In the genomic region with DNA sequence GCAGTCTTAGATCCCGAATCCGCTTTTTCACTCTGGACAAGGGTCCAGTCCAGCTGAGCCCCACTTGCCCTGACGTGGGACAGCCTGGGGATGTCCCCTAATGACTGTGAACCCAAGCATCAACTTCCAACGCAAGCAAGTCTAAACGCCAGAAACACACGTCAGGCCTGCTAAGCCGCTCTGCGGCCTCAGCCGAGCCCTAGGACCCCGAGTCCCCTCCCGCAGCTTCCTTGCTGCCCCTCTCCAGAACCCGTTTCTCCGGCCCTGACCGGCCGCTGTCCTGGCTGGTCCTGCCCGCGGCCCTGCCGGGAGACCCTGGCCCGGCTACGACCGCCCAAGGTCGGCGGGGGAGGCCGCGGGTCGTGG, we compare ENCODE assay signal across 8 mouse cellular contexts. TPM values are rescaled to one million over a fixed set of nuclear protein-coding genes. Genes with fewer than 3 reads are reported as not detected.
DNase-seq lines count a peak whose midpoint lies in the region; ATAC-seq and TF ChIP-seq lines count a peak whose summit lies in the region.

No protein-coding gene starts in this region.

- no peak for TF ChIP-seq POLR2A in heart, adult 2 months (IDR thresholded peaks at IDR 0.05; ENCODE audit: insufficient read depth, low read depth, low read length)

- H3K4me1 ChIP-seq in heart, adult 2 months (ENCODE audit: control insufficient read depth, insufficient read depth, low read length) = peaks cover 15% of the 10 kb centered on the region
- H3K4me1 ChIP-seq in kidney, embryonic 16.5 days (ENCODE audit: insufficient read depth, low read length) = peaks cover 10% of the 10 kb centered on the region; the same call in 1 of the 2 replicates
- H3K4me1 ChIP-seq in midbrain, embryonic 13.5 days (replicated peaks) = peaks cover 17% of the 10 kb centered on the region

- TF ChIP-seq EP300 in heart, adult 2 months (IDR thresholded peaks at IDR 0.05; ENCODE audit: insufficient read depth, low read depth, low read length) = no peak

- DNase-seq in heart, adult 2 months = no peak
- no peak for DNase-seq in heart, adult 8-10 months (ENCODE audit: low spot score)
- DNase-seq in right cerebral cortex, postnatal 4 days = no peak
- DNase-seq in gastrocnemius, postnatal 36 days = no peak

- H3K27me3 ChIP-seq in heart, adult 2 months (ENCODE audit: control insufficient read depth, insufficient read depth, low read length) = no peaks in the 10 kb centered on the region
- H3K27me3 ChIP-seq in kidney, embryonic 16.5 days (ENCODE audit: insufficient read depth, low read length) = no peaks in the 10 kb centered on the region
- H3K27me3 ChIP-seq in midbrain, embryonic 13.5 days = no peaks in the 10 kb centered on the region

- H3K4me3 ChIP-seq in heart, adult 2 months = peak overlapping the region; percentile 97
- peak overlapping the region; percentile 89 for H3K4me3 ChIP-seq in kidney, embryonic 16.5 days (ENCODE audit: low read length)
- peak overlapping the region; percentile 85 for H3K4me3 ChIP-seq in midbrain, embryonic 13.5 days (replicated peaks)

- H3K79me2 ChIP-seq in heart, adult 2 months (replicated peaks; ENCODE audit: control insufficient read depth, insufficient read depth, low read length) = peaks cover 5% of the 10 kb centered on the region; the same call in 1 of the 2 replicates

- WGBS in heart, adult 2 months = 0% methylated on average over 26 of the region's 26 CpGs
- under 1% methylated on average over 26 of the region's 26 CpGs for WGBS in kidney, embryonic 16.5 days
- under 1% methylated on average over 26 of the region's 26 CpGs for WGBS in midbrain, embryonic 13.5 days

- intact Hi-C loops in heart, adult 2 months (cut with DNase I) = loop anchor here (2.0 to 5.0 kb wide), 2 partner anchors 34 to 47 kb away; a partner anchor contains a TSS
- intact Hi-C loops in gastrocnemius, postnatal 36 days (cut with DNase I) = no loop called here

- H3K36me3 ChIP-seq in heart, adult 2 months (ENCODE audit: control insufficient read depth, insufficient read depth, low read length) = peaks cover 7% of the 10 kb centered on the region
- no peaks in the 10 kb centered on the region for H3K36me3 ChIP-seq in kidney, embryonic 16.5 days (ENCODE audit: insufficient read depth, low read length)
- no peaks in the 10 kb centered on the region for H3K36me3 ChIP-seq in midbrain, embryonic 13.5 days

- H3K27ac ChIP-seq in heart, adult 2 months = peak overlapping the region; percentile 94
- H3K27ac ChIP-seq in kidney, embryonic 16.5 days (ENCODE audit: low read length) = peak overlapping the region; percentile 91
- H3K27ac ChIP-seq in midbrain, embryonic 13.5 days = peak overlapping the region; percentile 74

- H3K9me3 ChIP-seq in kidney, embryonic 16.5 days (ENCODE audit: low read length) = no peaks in the 10 kb centered on the region
- no peaks in the 10 kb centered on the region for H3K9me3 ChIP-seq in midbrain, embryonic 13.5 days

- H3K9ac ChIP-seq in heart, adult 2 months (ENCODE audit: low read depth, low read length) = peak overlapping the region; percentile 96
- H3K9ac ChIP-seq in kidney, embryonic 16.5 days (replicated peaks; ENCODE audit: low read length) = peak overlapping the region; percentile 96
- H3K9ac ChIP-seq in midbrain, embryonic 13.5 days (replicated peaks) = peak overlapping the region; percentile 94

- H3K4me2 ChIP-seq in kidney, embryonic 16.5 days (replicated peaks; ENCODE audit: low read depth, low read length) = peak overlapping the region; percentile 85
- H3K4me2 ChIP-seq in midbrain, embryonic 13.5 days (replicated peaks) = peak overlapping the region; percentile 96

- no peak for TF ChIP-seq CTCF in heart, adult 2 months (IDR thresholded peaks at IDR 0.05)

- ATAC-seq in CD4-positive, CD25-positive, alpha-beta regulatory T cell, adult 4 months = peak; percentile 36
- peak; percentile 33; the same call in 1 of the 2 replicates for ATAC-seq in erythroblast, adult 5-6 weeks (replicated peaks; ENCODE audit: low FRiP score, poor library complexity, severe bottlenecking)
- peak; percentile 82 for ATAC-seq in kidney, embryonic 16.5 days (ENCODE audit: low FRiP score, low TSS enrichment)
- no peak; the same call in none of the 2 replicates for ATAC-seq in midbrain, embryonic 13.5 days

RNA-seq across cellular contexts. Expression of a gene that starts 21.6 kb away (rescaled TPM):
- total RNA-seq in heart, adult 2 months (2021) = 10 to 100 TPM; 58.5 to 69.8 TPM
- 26.1 and 35.7 TPM in 2 replicates for polyA plus RNA-seq in heart, adult 2 months (2012; rRNA removed)
- 10 to 100 TPM; 57.3 to 69.8 (median 58.6) TPM for total RNA-seq in heart, adult 8-10 months (2022)
- polyA plus RNA-seq in CD4-positive, CD25-positive, alpha-beta regulatory T cell, adult 4 months (2017; shearing (Covaris generic)) = 1 to 10 TPM; 5.2 to 9.1 TPM
- 0.19 and 2.3 TPM in 2 replicates for total RNA-seq in erythroblast, adult 5-6 weeks (2015; ENCODE audit: low replicate concordance)
- total RNA-seq in erythroblast, adult 5-6 weeks (2017; ENCODE audit: low replicate concordance) = 1.2 and 3.2 TPM in 2 replicates
- polyA plus RNA-seq in kidney, embryonic 16.5 days (2015; fragmentation: Nextera tagmentation; extraction: Ambion mirVana) = 25.9 and 27.8 TPM in 2 replicates
- polyA plus RNA-seq in midbrain, embryonic 13.5 days (2015; fragmentation: Nextera tagmentation; extraction: Ambion mirVana) = 24.9 and 26.5 TPM in 2 replicates
- 10 to 100 TPM; 39.1 to 40.1 TPM for total RNA-seq in gastrocnemius, postnatal 36 days (2021)

RNA-seq across cellular contexts. Expression of a gene that starts 25.1 kb away (rescaled TPM):
- 100 to 1,000 TPM; 151 to 166 TPM for total RNA-seq in heart, adult 2 months (2021)
- polyA plus RNA-seq in heart, adult 2 months (2012; rRNA removed) = 136 and 178 TPM in 2 replicates
- 100 to 1,000 TPM; 148 to 162 (median 150) TPM for total RNA-seq in heart, adult 8-10 months (2022)
- 10 to 100 TPM; 39.0 to 47.3 TPM for polyA plus RNA-seq in CD4-positive, CD25-positive, alpha-beta regulatory T cell, adult 4 months (2017; shearing (Covaris generic))
- 16.5 and 28.1 TPM in 2 replicates for total RNA-seq in erythroblast, adult 5-6 weeks (2015; ENCODE audit: low replicate concordance)
- 16.1 and 21.7 TPM in 2 replicates for total RNA-seq in erythroblast, adult 5-6 weeks (2017; ENCODE audit: low replicate concordance)
- polyA plus RNA-seq in kidney, embryonic 16.5 days (2015; fragmentation: Nextera tagmentation; extraction: Ambion mirVana) = 197 and 212 TPM in 2 replicates
- 160 and 177 TPM in 2 replicates for polyA plus RNA-seq in midbrain, embryonic 13.5 days (2015; fragmentation: Nextera tagmentation; extraction: Ambion mirVana)
- 10 to 100 TPM; 87.6 to 97.9 TPM for total RNA-seq in gastrocnemius, postnatal 36 days (2021)

RNA-seq across cellular contexts. Expression of a gene that starts 47.7 kb away (rescaled TPM):
- 10 to 100 TPM; 25.7 to 29.2 TPM for total RNA-seq in heart, adult 2 months (2021)
- polyA plus RNA-seq in heart, adult 2 months (2012; rRNA removed) = 24.4 and 25.6 TPM in 2 replicates
- total RNA-seq in heart, adult 8-10 months (2022) = 10 to 100 TPM; 26.4 to 33.1 (median 28.8) TPM
- polyA plus RNA-seq in CD4-positive, CD25-positive, alpha-beta regulatory T cell, adult 4 months (2017; shearing (Covaris generic)) = 100 to 1,000 TPM; 121 to 155 TPM
- total RNA-seq in erythroblast, adult 5-6 weeks (2015; ENCODE audit: low replicate concordance) = 14.4 and 17.1 TPM in 2 replicates
- total RNA-seq in erythroblast, adult 5-6 weeks (2017; ENCODE audit: low replicate concordance) = 26.0 and 32.9 TPM in 2 replicates
- 123 and 132 TPM in 2 replicates for polyA plus RNA-seq in kidney, embryonic 16.5 days (2015; fragmentation: Nextera tagmentation; extraction: Ambion mirVana)
- polyA plus RNA-seq in midbrain, embryonic 13.5 days (2015; fragmentation: Nextera tagmentation; extraction: Ambion mirVana) = 151 and 155 TPM in 2 replicates
- total RNA-seq in gastrocnemius, postnatal 36 days (2021) = 10 to 100 TPM; 10.7 to 11.2 TPM

Comparison
In these comparisons a context has a peak if more than half of its experiments do, and no peak if none do; other contexts are left out.
1. RNA of a gene that starts 21.6 kb away (total RNA-seq): 58.5 to 69.8 TPM in heart, adult 2 months, 57.3 to 69.8 TPM in heart, adult 8-10 months and 39.1 to 40.1 TPM in gastrocnemius, postnatal 36 days; 0.19 to 3.2 TPM in erythroblast, adult 5-6 weeks; every median in the first group is over 4 times any median in the second.
2. Peak in every context shown above with its lines, with median percentiles within 50 percentile points of each other: H3K27ac ChIP-seq, H3K4me3 ChIP-seq and H3K9ac ChIP-seq.